Mouse (Mus musculus): ENCODE results near the gene Nsfl1c. TPM values are rescaled to one million over a fixed set of nuclear protein-coding genes. Genes with fewer than 3 reads are reported as not detected.

Gene Nsfl1c
- polyA plus RNA-seq, 2 experiments, result 53.2 to 64.6 TPM

GRCm38 (mm10) chr2:151535961-151536617 is 42.1 kb downstream of the Nsfl1c start:
- DNase-seq (ENCODE audit: low read depth in 3 of 3, low spot score in 3 of 3) (no peak), ATAC-seq (ENCODE audit: insufficient read depth) (peak; percentile 24; the same call in 1 of the 2 replicates)
- no peaks in the 10 kb centered on the region for H3K36me3 ChIP-seq (replicated peaks; ENCODE audit: control insufficient read depth, insufficient read depth, low read depth)
- no peak overlapping the region for H3K4me2 ChIP-seq (ENCODE audit: low read depth)
- peaks cover 0 to 9% of the 10 kb centered on the region in 2 experiments; a peak in 1 of 4 replicates for H3K4me1 ChIP-seq (replicated peaks; ENCODE audit: control insufficient read depth in 2 of 2, insufficient read depth in 2 of 2, low read length in 1 of 2)
- 8% methylated on average over 1 of the region's 1 CpGs for WGBS (ENCODE audit: insufficient replicate concordance)
- H3K9me3 ChIP-seq (ENCODE audit: control insufficient read depth, low read length), result no peaks in the 10 kb centered on the region
- TF ChIP-seq CTCF (IDR thresholded peaks at IDR 0.05; ENCODE audit: low read depth) (no peak), EP300 (IDR thresholded peaks at IDR 0.05; ENCODE audit: low read depth) (no peak)
- no peak overlapping the region for H3K9ac ChIP-seq (replicated peaks)
- no peaks in the 10 kb centered on the region for H3K27me3 ChIP-seq (ENCODE audit: control insufficient read depth, insufficient read depth, low read length)
- no peak overlapping the region for H3K27ac ChIP-seq
- no peak overlapping the region for H3K4me3 ChIP-seq (ENCODE audit: insufficient read depth in 1 of 2, low read depth in 2 of 2, low read length in 2 of 2)

GRCm38 (mm10) chr2:151536618-151536974 is 42.6 kb downstream of the Nsfl1c start:
- H3K4me3 ChIP-seq (ENCODE audit: insufficient read depth in 1 of 2, low read depth in 2 of 2, low read length in 2 of 2), result no peak overlapping the region
- H3K9me3 ChIP-seq (ENCODE audit: control insufficient read depth, low read length), result no peaks in the 10 kb centered on the region
- no peaks in the 10 kb centered on the region for H3K27me3 ChIP-seq (ENCODE audit: control insufficient read depth, insufficient read depth, low read length)
- WGBS (ENCODE audit: insufficient replicate concordance), result 48% methylated on average over 5 of the region's 5 CpGs
- H3K36me3 ChIP-seq (replicated peaks; ENCODE audit: control insufficient read depth, insufficient read depth, low read depth), result no peaks in the 10 kb centered on the region
- ATAC-seq (ENCODE audit: insufficient read depth), result no peak
- peaks cover 3 to 12% of the 10 kb centered on the region in 2 experiments; a peak in 3 of 4 replicates for H3K4me1 ChIP-seq (replicated peaks; ENCODE audit: control insufficient read depth in 2 of 2, insufficient read depth in 2 of 2, low read length in 1 of 2)
- H3K4me2 ChIP-seq (ENCODE audit: low read depth), result no peak overlapping the region
- no peak for DNase-seq (ENCODE audit: low read depth in 3 of 3, low spot score in 3 of 3)
- no peak overlapping the region for H3K27ac ChIP-seq
- H3K9ac ChIP-seq (replicated peaks), result no peak overlapping the region
- TF ChIP-seq EP300 (IDR thresholded peaks at IDR 0.05; ENCODE audit: low read depth), result no peak
- TF ChIP-seq CTCF (IDR thresholded peaks at IDR 0.05; ENCODE audit: low read depth), result no peak

- no peak overlapping the region for H3K4me2 ChIP-seq (ENCODE audit: low read depth)
- WGBS (ENCODE audit: insufficient replicate concordance), result 45% methylated on average over 4 of the region's 4 CpGs
- no peaks in the 10 kb centered on the region for H3K9me3 ChIP-seq (ENCODE audit: control insufficient read depth, low read length)
- peaks cover 10 to 21% of the 10 kb centered on the region in 2 experiments for H3K4me1 ChIP-seq (replicated peaks; ENCODE audit: control insufficient read depth in 2 of 2, insufficient read depth in 2 of 2, low read length in 1 of 2)
- TF ChIP-seq CTCF (IDR thresholded peaks at IDR 0.05; ENCODE audit: low read depth) (no peak), EP300 (IDR thresholded peaks at IDR 0.05; ENCODE audit: low read depth) (no peak)
- H3K27ac ChIP-seq, result no peak overlapping the region
- no peaks in the 10 kb centered on the region for H3K36me3 ChIP-seq (replicated peaks; ENCODE audit: control insufficient read depth, insufficient read depth, low read depth)
- ATAC-seq (ENCODE audit: insufficient read depth) (no peak), DNase-seq (ENCODE audit: low read depth in 3 of 3, low spot score in 3 of 3) (no peak)
- H3K9ac ChIP-seq (replicated peaks), result no peak overlapping the region
- no peak overlapping the region for H3K4me3 ChIP-seq (ENCODE audit: insufficient read depth in 1 of 2, low read depth in 2 of 2, low read length in 2 of 2)
- H3K27me3 ChIP-seq (ENCODE audit: control insufficient read depth, insufficient read depth, low read length), result no peaks in the 10 kb centered on the region
These were observed 44.7 kb downstream of the Nsfl1c start for GRCm38 (mm10) chr2:151538646-151539045.

GRCm38 (mm10) chr2:151542323-151543062 is 48.5 kb downstream of the Nsfl1c start, which contains the start of gene Fkbp1a:
Gene Fkbp1a (plus strand): TSS chr2:151542483.
- peak; percentile 76 to 81 (median 79) for DNase-seq (ENCODE audit: low read depth in 3 of 3, low spot score in 3 of 3)
- Histone ChIP-seq H3K27me3 (ENCODE audit: control insufficient read depth, insufficient read depth, low read length) (no peaks in the 10 kb centered on the region), H3K4me1 (replicated peaks; ENCODE audit: control insufficient read depth in 2 of 2, insufficient read depth in 2 of 2, low read length in 1 of 2) (peaks cover 10 to 25% of the 10 kb centered on the region in 2 experiments), H3K9ac (replicated peaks) (peak within 1 kb of the TSS; percentile 79), H3K4me2 (ENCODE audit: low read depth) (peak within 1 kb of the TSS; percentile 79), H3K9me3 (ENCODE audit: control insufficient read depth, low read length) (no peaks in the 10 kb centered on the region), H3K4me3 (ENCODE audit: insufficient read depth in 1 of 2, low read depth in 2 of 2, low read length in 2 of 2) (peak within 1 kb of the TSS; percentile 66 to 82), H3K27ac (peak within 1 kb of the TSS; percentile 48), H3K36me3 (replicated peaks; ENCODE audit: control insufficient read depth, insufficient read depth, low read depth) (peaks cover 3% of the 10 kb centered on the region; the same call in 1 of the 2 replicates)
- peak; percentile 95 for ATAC-seq (ENCODE audit: insufficient read depth)
- WGBS (ENCODE audit: insufficient replicate concordance), result under 1% methylated on average over 69 of the region's 93 CpGs
- TF ChIP-seq EP300 (IDR thresholded peaks at IDR 0.05; ENCODE audit: low read depth) (no peak), CTCF (IDR thresholded peaks at IDR 0.05; ENCODE audit: low read depth) (0 out of 2 replicates have a peak, but pooled peaks have one; percentile 14)
